Mouse (Mus musculus) thymus, adult 2 months (tissue): ENCODE measurements around the gene Hspbp1. TPM values are rescaled to one million over a fixed set of nuclear protein-coding genes. Genes with fewer than 3 reads are reported as not detected.

Experiments used
- DNase-seq: peaks from one replicate; pipeline ENCODE4 v3.0.0; 2021
- H3K27ac ChIP-seq: fragments of 200-500 bp; 2 replicates; pipeline ENCODE4 v1.5.1; 2012; ENCODE audit warnings: low read length, control low read depth; ENCODE audit not compliant: control insufficient read depth, insufficient read depth
- H3K27me3 ChIP-seq: fragments of 200-500 bp; 2 replicates; pipeline ENCODE4 v1.6.1; 2012; ENCODE audit warnings: mild to moderate bottlenecking, low read length, moderate library complexity, mixed read lengths; ENCODE audit not compliant: control insufficient read depth, insufficient read depth
- H3K36me3 ChIP-seq: fragments of 200-500 bp; 2 replicates; pipeline ENCODE4 v1.6.1; 2012; ENCODE audit warnings: mild to moderate bottlenecking, low read length, moderate library complexity; ENCODE audit not compliant: control insufficient read depth, insufficient read depth
- H3K4me1 ChIP-seq: fragments of 200-500 bp; replicated peaks from 2 replicates; pipeline ENCODE4 v1.6.1; 2012; ENCODE audit warnings: low read length; ENCODE audit not compliant: control insufficient read depth, insufficient read depth
- H3K4me3 ChIP-seq: fragments of 200-500 bp; 2 replicates; pipeline ENCODE4 v1.5.1; 2012; ENCODE audit warnings: mild to moderate bottlenecking, low read length, control low read depth, moderate library complexity; ENCODE audit not compliant: control insufficient read depth, insufficient read depth
- CTCF ChIP-seq: fragments of 200-500 bp; IDR thresholded peaks from 2 replicates; pipeline ENCODE4 v1.5.1; 2012; ENCODE audit warnings: mild to moderate bottlenecking, control low read depth, low read length, moderate library complexity, borderline replicate concordance; ENCODE audit not compliant: control insufficient read depth, poor library complexity, insufficient read depth; ENCODE audit errors: extremely low read depth
- POLR2A ChIP-seq: fragments of 200-500 bp; IDR thresholded peaks from 2 replicates; pipeline ENCODE4 v1.6.1; 2012; ENCODE audit warnings: mild to moderate bottlenecking, low read length, control low read depth, moderate library complexity; ENCODE audit not compliant: control insufficient read depth, poor library complexity, insufficient read depth; ENCODE audit errors: extremely low read depth
- WGBS: fragments of 180-500 bp; shearing (Covaris S2); methylation state at CpG from one replicate; pipeline ENCODE4 v1.1.7; 2018; 5-methylcytosine and 5-hydroxymethylcytosine counted together
- polyA plus RNA-seq: library from polyadenylated mRNA; depleted of rRNA; stranded (reverse); fragments of >200 nt; gene quantifications from 2 replicates; pipeline ENCODE4 v1.2.3, GENCODE M21; 2012; rRNA removed

Hspbp1 gene
- polyA plus RNA-seq, 1 experiment, result 53.0 TPM

GRCm38 (mm10) chr7:4613740-4614403, 71.0 kb downstream of the Hspbp1 start:
- TF ChIP-seq CTCF (no peak), POLR2A (no peak)
- no peaks in the 10 kb centered on the region for H3K36me3 ChIP-seq
- H3K27ac ChIP-seq, result peak overlapping the region; percentile 67
- DNase-seq, result no peak
- H3K27me3 ChIP-seq, result no peaks in the 10 kb centered on the region
- WGBS, result 21% methylated on average over 14 of the region's 14 CpGs
- H3K4me1 ChIP-seq, result peaks cover 6% of the 10 kb centered on the region; the same call in 1 of the 2 replicates
- H3K4me3 ChIP-seq, result peak overlapping the region; percentile 20; the same call in 1 of the 2 replicates

- no peaks in the 10 kb centered on the region for H3K36me3 ChIP-seq
- H3K4me1 ChIP-seq, result peaks cover 6% of the 10 kb centered on the region; the same call in 1 of the 2 replicates
- 95% methylated on average over 1 of the region's 1 CpGs for WGBS
- DNase-seq, result no peak
- no peak overlapping the region for H3K4me3 ChIP-seq
- H3K27me3 ChIP-seq, result no peaks in the 10 kb centered on the region
- TF ChIP-seq CTCF, result no peak
- H3K27ac ChIP-seq, result no peak overlapping the region
Measured at GRCm38 (mm10) chr7:4612956-4613355, 71.9 kb downstream of the Hspbp1 start.

- no peak for DNase-seq
- Histone ChIP-seq H3K27ac (no peak overlapping the region), H3K36me3 (no peaks in the 10 kb centered on the region), H3K4me3 (no peak overlapping the region), H3K27me3 (no peaks in the 10 kb centered on the region), H3K4me1 (peaks cover 6% of the 10 kb centered on the region; the same call in 1 of the 2 replicates)
- TF ChIP-seq CTCF, result no peak
- 83% methylated on average over 8 of the region's 8 CpGs for WGBS
Measured at GRCm38 (mm10) chr7:4612386-4612785, 72.5 kb downstream of the Hspbp1 start.

GRCm38 (mm10) chr7:4611921-4612341, 72.9 kb downstream of the Hspbp1 start:
- Histone ChIP-seq H3K36me3 (no peaks in the 10 kb centered on the region), H3K4me3 (no peak overlapping the region), H3K27me3 (no peaks in the 10 kb centered on the region), H3K27ac (no peak overlapping the region), H3K4me1 (peaks cover 6% of the 10 kb centered on the region; the same call in 1 of the 2 replicates)
- 90% methylated on average over 12 of the region's 12 CpGs for WGBS
- no peak for DNase-seq
- TF ChIP-seq CTCF (no peak), POLR2A (no peak)

GRCm38 (mm10) chr7:4611511-4611910, 73.4 kb downstream of the Hspbp1 start:
- DNase-seq, result no peak
- Histone ChIP-seq H3K4me1 (peaks cover 6% of the 10 kb centered on the region; the same call in 1 of the 2 replicates), H3K27ac (no peak overlapping the region), H3K4me3 (no peak overlapping the region), H3K27me3 (no peaks in the 10 kb centered on the region), H3K36me3 (no peaks in the 10 kb centered on the region)
- TF ChIP-seq CTCF (no peak), POLR2A (no peak)
- WGBS, result 91% methylated on average over 12 of the region's 12 CpGs

Other genes with a start within 250 kb of the Hspbp1 start
- gene Rdh13, start 239.4 kb downstream of the Hspbp1 start, polyA plus RNA-seq, result 9.1 and 10.8 TPM in 2 replicates
- gene Eps8l1, start 224.4 kb downstream of the Hspbp1 start, polyA plus RNA-seq, result 4.2 and 24.2 TPM in 2 replicates
- gene Ppp1r12c, start 183.4 kb downstream of the Hspbp1 start, polyA plus RNA-seq, result 136 and 162 TPM in 2 replicates
- gene Tnnt1, start 168.7 kb downstream of the Hspbp1 start, polyA plus RNA-seq, result 1.8 TPM in 2 replicates
- 79.0 and 1,187 TPM in 2 replicates for gene Tnni3, start 160.8 kb downstream of the Hspbp1 start, polyA plus RNA-seq
- 8.3 and 9.8 TPM in 2 replicates for gene Dnaaf3, start 152.6 kb downstream of the Hspbp1 start, polyA plus RNA-seq
- 0.39 and 0.54 TPM in 2 replicates for gene Syt5, start 137.5 kb downstream of the Hspbp1 start, polyA plus RNA-seq
- gene Ptprh, start 81.0 kb downstream of the Hspbp1 start, polyA plus RNA-seq, result 0.11 and 0.15 TPM in 2 replicates
- 103 and 113 TPM in 2 replicates for gene Tmem86b, start 53.6 kb downstream of the Hspbp1 start, polyA plus RNA-seq
- 419 and 475 TPM in 2 replicates for gene Ppp6r1, start 26.0 kb downstream of the Hspbp1 start, polyA plus RNA-seq
- gene Brsk1, start 5.5 kb upstream of the Hspbp1 start, polyA plus RNA-seq, result 0.71 and 0.84 TPM in 2 replicates
- 2.2 and 3.7 TPM in 2 replicates for gene Tmem150b, start 40.2 kb upstream of the Hspbp1 start, polyA plus RNA-seq
- gene Kmt5c, start 55.0 kb upstream of the Hspbp1 start, polyA plus RNA-seq, result 224 and 250 TPM in 2 replicates
- 36.6 and 47.7 TPM in 2 replicates for gene Cox6b2, start 68.0 kb upstream of the Hspbp1 start, polyA plus RNA-seq
- gene Fam71e2, start 86.2 kb upstream of the Hspbp1 start, polyA plus RNA-seq, result 0.11 TPM in 1 of 2 replicates, not detected in the other
- gene Il11, start 97.8 kb upstream of the Hspbp1 start, polyA plus RNA-seq, result 0.13 and 0.32 TPM in 2 replicates
- gene Tmem190, start 97.9 kb upstream of the Hspbp1 start, polyA plus RNA-seq, result not detected in 2 replicates
- 18.1 and 23.5 TPM in 2 replicates for gene Tmem238, start 104.6 kb upstream of the Hspbp1 start, polyA plus RNA-seq
- 367 and 512 TPM in 2 replicates for gene Rpl28, start 107.8 kb upstream of the Hspbp1 start, polyA plus RNA-seq
- gene Ube2s, start 127.5 kb upstream of the Hspbp1 start, polyA plus RNA-seq, result 970 and 1,071 TPM in 2 replicates
- gene Shisa7, start 159.6 kb upstream of the Hspbp1 start, polyA plus RNA-seq, result 0.48 and 0.74 TPM in 2 replicates
- gene Isoc2b, start 185.2 kb upstream of the Hspbp1 start, polyA plus RNA-seq, result 21.8 and 23.6 TPM in 2 replicates
- gene Isoc2a, start 192.1 kb upstream of the Hspbp1 start, polyA plus RNA-seq, result 20.3 and 20.5 TPM in 2 replicates
- gene Gm36210, start 221.4 kb upstream of the Hspbp1 start, polyA plus RNA-seq, result 0.15 and 0.17 TPM in 2 replicates
- 40.2 and 51.2 TPM in 2 replicates for gene Zfp628, start 230.1 kb upstream of the Hspbp1 start, polyA plus RNA-seq
- gene Nat14, start 237.0 kb upstream of the Hspbp1 start, polyA plus RNA-seq, result 4.4 and 5.9 TPM in 2 replicates
- gene Ssc5d, start 240.7 kb upstream of the Hspbp1 start, polyA plus RNA-seq, result 1.0 and 1.1 TPM in 2 replicates